Mouse (Mus musculus) liver, postnatal 0 days (tissue): ENCODE data around the gene Cspg5.

ENCODE experiments used
- CTCF ChIP-seq: sonication (generic); IDR thresholded peaks from 2 replicates; pipeline ENCODE4 v1.5.1; 2016; ENCODE audit warnings: antibody characterized with exemption, low read depth
- EP300 ChIP-seq: IDR thresholded peaks from 2 replicates; pipeline ENCODE4 v1.6.1; 2016; ENCODE audit warnings: antibody characterized with exemption, low read depth, mild to moderate bottlenecking

GRCm38 (mm10) chr9:110247049-110247448, 3.5 kb downstream of the Cspg5 start:
- TF ChIP-seq CTCF (no peak), EP300 (no peak)
